Mouse (Mus musculus) intestine, postnatal 0 days (tissue): Measurements from ENCODE around the gene Sgce. TPM values are rescaled to one million over a fixed set of nuclear protein-coding genes. Genes with fewer than 3 reads are reported as not detected.

Experiments
- ATAC-seq: fragments of 200-750 bp; cut with Nextera tagmentation; 2 replicates; pipeline ENCODE4 v1.8.0; 2017; ENCODE audit warnings: mild to moderate bottlenecking, moderate TSS enrichment, moderate library complexity
- H3K27ac ChIP-seq: fragments of 300-500 bp; sonication (generic); 2 replicates; pipeline ENCODE4 v1.5.1; 2014; ENCODE audit warnings: mild to moderate bottlenecking, low read depth, low read length, moderate library complexity
- H3K27me3 ChIP-seq: fragments of 300-500 bp; sonication (generic); replicated peaks from 2 replicates; pipeline ENCODE4 v1.6.1; 2014; ENCODE audit warnings: low read length, mixed read lengths; ENCODE audit not compliant: control insufficient read depth, insufficient read depth
- H3K36me3 ChIP-seq: fragments of 300-500 bp; sonication (generic); 2 replicates; pipeline ENCODE4 v1.6.1; 2014; ENCODE audit warnings: mild to moderate bottlenecking, moderate library complexity; ENCODE audit not compliant: control insufficient read depth, insufficient read depth
- H3K4me1 ChIP-seq: fragments of 300-500 bp; sonication (generic); replicated peaks from 2 replicates; pipeline ENCODE4 v1.6.1; 2014; ENCODE audit warnings: antibody characterized with exemption, low read length, mixed read lengths; ENCODE audit not compliant: control insufficient read depth, insufficient read depth
- H3K4me2 ChIP-seq: fragments of 300-500 bp; sonication (generic); replicated peaks from 2 replicates; pipeline ENCODE4 v1.6.1; 2014; ENCODE audit warnings: low read depth, mild to moderate bottlenecking, moderate library complexity
- H3K4me3 ChIP-seq: fragments of 300-500 bp; sonication (generic); 2 replicates; pipeline ENCODE4 v1.5.1; 2014; ENCODE audit warnings: low read depth, low read length
- H3K9ac ChIP-seq: fragments of 300-500 bp; sonication (generic); 2 replicates; pipeline ENCODE4 v1.6.1; 2014; ENCODE audit warnings: mild to moderate bottlenecking, low read depth, low read length
- H3K9me3 ChIP-seq: fragments of 300-500 bp; sonication (generic); 2 replicates; pipeline ENCODE4 v1.6.1; 2016; ENCODE audit warnings: mixed run types; ENCODE audit not compliant: control insufficient read depth
- CTCF ChIP-seq: sonication (generic); IDR thresholded peaks from 2 replicates; pipeline ENCODE4 v1.5.1; 2016; ENCODE audit warnings: low read depth, mild to moderate bottlenecking, control low read depth, antibody characterized with exemption, moderate library complexity
- WGBS: fragments of 180-500 bp; shearing (Covaris S2); extraction: QIAGEN DNeasy Blood & Tissue Kit; methylation state at CpG from one replicate; pipeline ENCODE4 v1.1.7; 2014; 5-methylcytosine and 5-hydroxymethylcytosine counted together
- polyA plus RNA-seq: library from polyadenylated mRNA; unstranded; fragments of >200 nt; fragmentation: Nextera tagmentation; extraction: Ambion mirVana; gene quantifications from 2 replicates; pipeline ENCODE4 v1.2.1, GENCODE M21; 2015

The Sgce gene
- polyA plus RNA-seq, 1 experiment from 2014 or later, result 25.5 TPM

DNA sequence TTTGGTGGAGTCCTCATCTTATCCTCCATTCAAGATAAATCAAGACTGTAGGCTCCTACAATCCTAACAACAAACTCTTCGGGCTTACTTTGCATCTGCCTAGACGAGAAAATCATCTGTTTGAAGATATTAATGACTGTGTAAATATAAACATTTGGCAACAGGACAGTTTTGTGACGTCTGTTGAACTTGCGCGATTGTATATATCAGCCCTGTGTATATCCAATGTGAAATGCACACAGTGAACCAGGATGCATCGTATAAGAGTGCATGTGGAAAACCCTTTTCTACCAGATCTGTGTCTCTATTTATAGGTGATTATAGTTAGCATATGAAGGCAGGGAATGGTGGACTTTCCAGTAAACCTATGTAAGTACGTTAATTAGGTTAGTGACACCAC lies 104.9 kb downstream of the Sgce start:
- WGBS, result 74% methylated on average over 7 of the region's 7 CpGs

GRCm38 (mm10) chr6:4634804-4635203 lies 112.2 kb downstream of the Sgce start:
- ATAC-seq, result no peak
- 20% methylated on average over 1 of the region's 1 CpGs for WGBS
- Histone ChIP-seq H3K9ac (no peak overlapping the region), H3K4me2 (no peak overlapping the region), H3K4me3 (no peak overlapping the region), H3K4me1 (no peaks in the 10 kb centered on the region), H3K27ac (no peak overlapping the region), H3K27me3 (no peaks in the 10 kb centered on the region), H3K36me3 (peaks cover 12% of the 10 kb centered on the region; the same call in 1 of the 2 replicates), H3K9me3 (no peaks in the 10 kb centered on the region)
- no peak for TF ChIP-seq CTCF

More for the DNA sequence above, 104.9 kb downstream of the Sgce start:
- TF ChIP-seq CTCF, result no peak
- Histone ChIP-seq H3K27me3 (no peaks in the 10 kb centered on the region), H3K27ac (no peak overlapping the region), H3K4me3 (no peak overlapping the region), H3K4me1 (no peaks in the 10 kb centered on the region), H3K9me3 (no peaks in the 10 kb centered on the region), H3K4me2 (no peak overlapping the region), H3K36me3 (peaks cover 15% of the 10 kb centered on the region), H3K9ac (no peak overlapping the region)
- no peak for ATAC-seq

DNA sequence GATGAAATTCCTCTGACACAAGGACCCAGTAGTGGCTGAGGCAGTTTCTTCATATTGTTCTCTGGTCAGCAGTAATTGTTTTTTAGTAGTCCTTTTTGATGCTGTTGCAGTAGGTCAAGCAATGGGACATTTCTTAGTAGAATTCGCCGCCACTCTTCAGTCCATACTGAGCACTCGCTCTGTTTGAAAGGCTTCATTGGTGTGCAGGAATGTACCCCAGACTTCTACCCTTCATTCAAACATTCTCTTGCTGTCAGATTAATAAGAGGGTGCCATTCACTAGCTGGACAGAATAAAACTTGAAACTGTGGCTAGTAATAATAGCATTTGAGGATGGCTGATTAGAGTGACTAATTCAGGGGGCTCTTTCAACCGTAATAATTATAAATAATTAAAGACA lies 113.8 kb downstream of the Sgce start:
- Histone ChIP-seq H3K4me3 (no peak overlapping the region), H3K9me3 (no peaks in the 10 kb centered on the region), H3K27me3 (no peaks in the 10 kb centered on the region), H3K4me2 (no peak overlapping the region), H3K4me1 (no peaks in the 10 kb centered on the region), H3K36me3 (peaks cover 16% of the 10 kb centered on the region; the same call in 1 of the 2 replicates), H3K9ac (no peak overlapping the region), H3K27ac (no peak overlapping the region)
- TF ChIP-seq CTCF, result no peak
- WGBS, result 95% methylated on average over 4 of the region's 4 CpGs
- no peak for ATAC-seq

DNA sequence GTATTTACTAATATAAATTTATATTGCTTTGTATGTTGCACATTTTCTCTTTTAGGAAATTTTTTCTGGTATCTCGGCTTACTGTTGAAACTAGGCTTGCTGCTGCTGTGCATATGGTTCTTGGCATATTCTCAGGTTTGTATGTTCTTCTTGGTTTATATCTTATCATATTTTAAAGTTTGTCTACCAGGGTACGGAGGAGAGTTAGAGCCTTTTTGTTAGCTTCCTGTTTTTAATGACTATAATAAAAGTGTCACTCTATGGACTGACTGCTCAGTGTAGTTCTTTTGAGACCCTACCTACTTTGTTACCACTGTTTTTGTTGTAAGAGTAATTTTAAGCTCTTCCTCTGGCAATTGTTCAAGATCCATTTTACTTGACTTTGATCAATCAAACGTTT lies 115.5 kb downstream of the Sgce start:
- H3K27ac ChIP-seq, result no peak overlapping the region
- H3K4me2 ChIP-seq, result no peak overlapping the region
- no peak for TF ChIP-seq CTCF
- no peaks in the 10 kb centered on the region for H3K27me3 ChIP-seq
- H3K4me3 ChIP-seq, result no peak overlapping the region
- no peak for ATAC-seq
- no peaks in the 10 kb centered on the region for H3K9me3 ChIP-seq
- H3K9ac ChIP-seq, result no peak overlapping the region
- 45% methylated on average over 3 of the region's 3 CpGs for WGBS
- no peaks in the 10 kb centered on the region for H3K4me1 ChIP-seq
- H3K36me3 ChIP-seq, result peaks cover 12% of the 10 kb centered on the region; the same call in 1 of the 2 replicates

Other genes starting within 250 kb of the Sgce start
- gene Col1a2, start 242.4 kb downstream of the Sgce start, polyA plus RNA-seq, result 193 and 200 TPM in 2 replicates
- gene Casd1, start 146.4 kb downstream of the Sgce start, polyA plus RNA-seq, result 12.0 and 12.1 TPM in 2 replicates
- 0.55 TPM in 2 replicates for gene Peg10, start 99 bp upstream of the Sgce start, polyA plus RNA-seq
- 2.1 and 2.9 TPM in 2 replicates for gene Ppp1r9a, start 155.7 kb upstream of the Sgce start, polyA plus RNA-seq